Mouse (Mus musculus) bone marrow macrophage, adult 2 months (primary cell): ENCODE measurements around the gene Tbc1d9.

Experiments
- CTCF ChIP-seq: IDR thresholded peaks from 2 replicates; pipeline ENCODE4 v1.5.1; 2012; ENCODE audit warnings: low read depth, mild to moderate bottlenecking, low read length, moderate library complexity
- POLR2A ChIP-seq: IDR thresholded peaks from 2 replicates; pipeline ENCODE4 v1.6.1; 2012; ENCODE audit warnings: mild to moderate bottlenecking, low read depth, low read length, borderline replicate concordance

DNA sequence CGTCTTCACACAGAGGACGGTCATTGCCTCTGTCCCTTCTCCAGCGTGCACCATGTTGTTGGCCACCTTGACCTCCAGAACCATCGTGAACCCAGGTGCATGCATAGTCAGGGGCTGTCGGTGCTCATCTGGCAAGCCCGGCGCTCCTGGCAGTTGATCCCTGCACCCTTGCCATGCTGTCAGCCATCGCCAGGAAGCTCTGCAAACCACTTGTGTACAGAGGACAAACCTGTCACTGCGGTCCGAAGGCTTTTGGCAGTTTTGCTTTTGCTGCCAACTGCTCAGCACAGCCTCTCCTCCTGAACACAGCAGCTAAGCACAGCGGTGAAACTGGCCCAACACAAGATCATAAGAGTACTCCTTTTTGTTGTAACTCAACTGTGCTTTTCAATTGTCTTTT, 37.8 kb downstream of the Tbc1d9 start:
- no peak for TF ChIP-seq POLR2A
- TF ChIP-seq CTCF: no peak
